Mouse (Mus musculus) heart, embryonic 12.5 days (tissue): ENCODE data around the gene Lamp1. TPM values are rescaled to one million over a fixed set of nuclear protein-coding genes. Genes with fewer than 3 reads are reported as not detected.

Source experiments
- ATAC-seq: fragments of 200-750 bp; cut with Nextera tagmentation; 2 replicates; pipeline ENCODE4 v1.8.0; 2017; ENCODE audit warnings: moderate TSS enrichment, moderate library complexity; ENCODE audit not compliant: insufficient number of reproducible peaks, low FRiP score
- H3K27ac ChIP-seq: fragments of 300-500 bp; sonication (generic); 2 replicates; pipeline ENCODE4 v1.5.1; 2016; ENCODE audit warnings: mild to moderate bottlenecking, moderate library complexity; ENCODE audit not compliant: poor library complexity, severe bottlenecking
- H3K27me3 ChIP-seq: fragments of 300-500 bp; sonication (generic); replicated peaks from 2 replicates; pipeline ENCODE4 v1.6.1; 2016; ENCODE audit warnings: mild to moderate bottlenecking, moderate library complexity
- H3K36me3 ChIP-seq: fragments of 300-500 bp; sonication (generic); 2 replicates; pipeline ENCODE4 v1.6.1; 2016; ENCODE audit warnings: mild to moderate bottlenecking, moderate library complexity
- H3K4me1 ChIP-seq: fragments of 300-500 bp; sonication (generic); replicated peaks from 2 replicates; pipeline ENCODE4 v1.6.1; 2016; ENCODE audit warnings: mild to moderate bottlenecking
- H3K4me2 ChIP-seq: fragments of 300-500 bp; sonication (generic); 2 replicates; pipeline ENCODE4 v1.6.1; 2016; ENCODE audit warnings: mild to moderate bottlenecking, moderate library complexity
- H3K4me3 ChIP-seq: fragments of 300-500 bp; sonication (generic); 2 replicates; pipeline ENCODE4 v1.5.1; 2016; ENCODE audit warnings: mild to moderate bottlenecking
- H3K9ac ChIP-seq: fragments of 300-500 bp; sonication (generic); 2 replicates; pipeline ENCODE4 v1.6.1; 2016; ENCODE audit warnings: mild to moderate bottlenecking, moderate library complexity
- H3K9me3 ChIP-seq: fragments of 300-500 bp; sonication (generic); replicated peaks from 2 replicates; pipeline ENCODE4 v1.6.1; 2016; ENCODE audit warnings: mild to moderate bottlenecking, moderate library complexity
- WGBS: fragments of 180-500 bp; shearing (Covaris S2); methylation state at CpG from one replicate; pipeline ENCODE4 v1.1.7; 2016; 5-methylcytosine and 5-hydroxymethylcytosine counted together
- polyA plus RNA-seq: library from polyadenylated mRNA; unstranded; fragments of >200 nt; fragmentation: Nextera tagmentation; extraction: Ambion mirVana; gene quantifications from 2 replicates; pipeline ENCODE4 v1.2.1, GENCODE M21; 2016

Gene Lamp1
- polyA plus RNA-seq, 1 experiment from 2014 or later: 364 TPM

- ATAC-seq: no peak
- Histone ChIP-seq H3K27me3 (no peaks in the 10 kb centered on the region), H3K9ac (no peak overlapping the region), H3K4me1 (peaks cover 24% of the 10 kb centered on the region), H3K4me2 (no peak overlapping the region), H3K4me3 (no peak overlapping the region), H3K36me3 (peaks cover 24% of the 10 kb centered on the region), H3K9me3 (no peaks in the 10 kb centered on the region), H3K27ac (no peak overlapping the region)
- WGBS: 47% methylated on average over 1 of the region's 1 CpGs
Measured at GRCm38 (mm10) chr8:13163563-13163962, 4.6 kb downstream of the Lamp1 start.

GRCm38 (mm10) chr8:13164361-13164760 is 5.4 kb downstream of the Lamp1 start:
- 78% methylated on average over 5 of the region's 5 CpGs for WGBS
- ATAC-seq: no peak

GRCm38 (mm10) chr8:13170510-13170909 is 11.5 kb downstream of the Lamp1 start:
- Histone ChIP-seq H3K9me3 (no peaks in the 10 kb centered on the region), H3K9ac (no peak overlapping the region), H3K36me3 (peaks cover 85% of the 10 kb centered on the region), H3K27ac (peak overlapping the region; percentile 89), H3K4me1 (peaks cover 31% of the 10 kb centered on the region), H3K4me3 (no peak overlapping the region), H3K4me2 (peak overlapping the region; percentile 39), H3K27me3 (no peaks in the 10 kb centered on the region)
- no peak for ATAC-seq
- 11% methylated on average over 1 of the region's 1 CpGs for WGBS

More at GRCm38 (mm10) chr8:13164361-13164760, 5.4 kb downstream of the Lamp1 start:
- Histone ChIP-seq H3K27me3 (no peaks in the 10 kb centered on the region), H3K27ac (no peak overlapping the region), H3K4me1 (peaks cover 32% of the 10 kb centered on the region), H3K4me2 (no peak overlapping the region), H3K9ac (no peak overlapping the region), H3K4me3 (no peak overlapping the region), H3K9me3 (no peaks in the 10 kb centered on the region), H3K36me3 (peaks cover 32% of the 10 kb centered on the region)

GRCm38 (mm10) chr8:13174305-13174704 is 15.3 kb downstream of the Lamp1 start:
- H3K4me1 ChIP-seq: peaks cover 22% of the 10 kb centered on the region
- H3K36me3 ChIP-seq: peaks cover 82% of the 10 kb centered on the region
- H3K27me3 ChIP-seq: no peaks in the 10 kb centered on the region
- no peak for ATAC-seq
- no peak overlapping the region for H3K4me2 ChIP-seq
- H3K4me3 ChIP-seq: no peak overlapping the region
- H3K27ac ChIP-seq: no peak overlapping the region
- H3K9me3 ChIP-seq: no peaks in the 10 kb centered on the region
- 86% methylated on average over 4 of the region's 4 CpGs for WGBS
- H3K9ac ChIP-seq: no peak overlapping the region

GRCm38 (mm10) chr8:13174811-13175210 is 15.8 kb downstream of the Lamp1 start:
- H3K27ac ChIP-seq: no peak overlapping the region
- no peak for ATAC-seq
- no peaks in the 10 kb centered on the region for H3K27me3 ChIP-seq
- no peak overlapping the region for H3K4me3 ChIP-seq
- 78% methylated on average over 4 of the region's 4 CpGs for WGBS
- H3K9ac ChIP-seq: no peak overlapping the region
- H3K36me3 ChIP-seq: peaks cover 77% of the 10 kb centered on the region
- peaks cover 22% of the 10 kb centered on the region for H3K4me1 ChIP-seq
- no peaks in the 10 kb centered on the region for H3K9me3 ChIP-seq
- no peak overlapping the region for H3K4me2 ChIP-seq

GRCm38 (mm10) chr8:13175650-13176049 is 16.7 kb downstream of the Lamp1 start:
- Histone ChIP-seq H3K36me3 (peaks cover 76% of the 10 kb centered on the region), H3K27ac (no peak overlapping the region), H3K27me3 (no peaks in the 10 kb centered on the region), H3K4me2 (no peak overlapping the region), H3K9ac (no peak overlapping the region), H3K4me3 (no peak overlapping the region), H3K4me1 (peaks cover 18% of the 10 kb centered on the region), H3K9me3 (no peaks in the 10 kb centered on the region)
- WGBS: 90% methylated on average over 1 of the region's 1 CpGs
- ATAC-seq: no peak

- Histone ChIP-seq H3K9ac (no peak overlapping the region), H3K27ac (no peak overlapping the region), H3K9me3 (no peaks in the 10 kb centered on the region), H3K27me3 (no peaks in the 10 kb centered on the region), H3K4me1 (peaks cover 27% of the 10 kb centered on the region), H3K4me2 (no peak overlapping the region), H3K36me3 (peaks cover 60% of the 10 kb centered on the region), H3K4me3 (no peak overlapping the region)
- 87% methylated on average over 7 of the region's 7 CpGs for WGBS
- ATAC-seq: no peak
Measured at GRCm38 (mm10) chr8:13177173-13177852, 18.4 kb downstream of the Lamp1 start.

GRCm38 (mm10) chr8:13178137-13178536 is 19.2 kb downstream of the Lamp1 start:
- H3K9me3 ChIP-seq: no peaks in the 10 kb centered on the region
- peaks cover 51% of the 10 kb centered on the region for H3K36me3 ChIP-seq
- 95% methylated on average over 5 of the region's 5 CpGs for WGBS
- no peaks in the 10 kb centered on the region for H3K27me3 ChIP-seq
- H3K27ac ChIP-seq: no peak overlapping the region
- no peak overlapping the region for H3K4me3 ChIP-seq
- no peak for ATAC-seq
- H3K4me1 ChIP-seq: peaks cover 27% of the 10 kb centered on the region
- H3K4me2 ChIP-seq: no peak overlapping the region
- H3K9ac ChIP-seq: no peak overlapping the region

GRCm38 (mm10) chr8:13179482-13179881 is 20.5 kb downstream of the Lamp1 start:
- Histone ChIP-seq H3K4me1 (peaks cover 27% of the 10 kb centered on the region), H3K9ac (0 out of 2 replicates have a peak overlapping the region, but pooled peaks have one; percentile 11), H3K27ac (no peak overlapping the region), H3K4me2 (no peak overlapping the region), H3K9me3 (no peaks in the 10 kb centered on the region), H3K4me3 (no peak overlapping the region), H3K27me3 (no peaks in the 10 kb centered on the region), H3K36me3 (peaks cover 41% of the 10 kb centered on the region)
- ATAC-seq: no peak
- WGBS: 64% methylated on average over 6 of the region's 6 CpGs

- no peak for ATAC-seq
- Histone ChIP-seq H3K36me3 (peaks cover 39% of the 10 kb centered on the region), H3K9ac (no peak overlapping the region)
Measured at GRCm38 (mm10) chr8:13179948-13180347, 21.0 kb downstream of the Lamp1 start.

GRCm38 (mm10) chr8:13180408-13180807 is 21.4 kb downstream of the Lamp1 start:
- Histone ChIP-seq H3K9ac (no peak overlapping the region), H3K36me3 (peaks cover 37% of the 10 kb centered on the region), H3K4me3 (no peak overlapping the region), H3K9me3 (no peaks in the 10 kb centered on the region), H3K4me1 (peaks cover 27% of the 10 kb centered on the region), H3K27me3 (no peaks in the 10 kb centered on the region), H3K4me2 (no peak overlapping the region), H3K27ac (peak overlapping the region; percentile 84; the same call in 1 of the 2 replicates)
- 80% methylated on average over 9 of the region's 9 CpGs for WGBS
- ATAC-seq: no peak

More at GRCm38 (mm10) chr8:13179948-13180347, 21.0 kb downstream of the Lamp1 start:
- H3K4me1 ChIP-seq: peaks cover 27% of the 10 kb centered on the region
- no peak overlapping the region for H3K4me3 ChIP-seq
- H3K27me3 ChIP-seq: no peaks in the 10 kb centered on the region
- no peak overlapping the region for H3K4me2 ChIP-seq
- WGBS: 70% methylated on average over 7 of the region's 7 CpGs
- H3K27ac ChIP-seq: peak overlapping the region; percentile 13; the same call in 1 of the 2 replicates
- no peaks in the 10 kb centered on the region for H3K9me3 ChIP-seq
